Mouse (Mus musculus): ENCODE results near the gene Xrcc1. TPM values are rescaled to one million over a fixed set of nuclear protein-coding genes. Genes with fewer than 3 reads are reported as not detected.

Gene Xrcc1
- polyA plus RNA-seq, 1 experiment from 2014 or later, result 182 TPM

- WGBS, result 93% methylated on average over 6 of the region's 6 CpGs
- H3K4me3 ChIP-seq, result no peak overlapping the region
- H3K27ac ChIP-seq, result no peak overlapping the region
- no peaks in the 10 kb centered on the region for H3K9me3 ChIP-seq (replicated peaks)
- no peak for DNase-seq (ENCODE audit: low spot score)
- peaks cover 10% of the 10 kb centered on the region for H3K4me1 ChIP-seq
- H3K36me3 ChIP-seq, result no peaks in the 10 kb centered on the region
- peaks cover 44% of the 10 kb centered on the region for H3K27me3 ChIP-seq (ENCODE audit: low read depth, poor library complexity, severe bottlenecking)
Observed at GRCm38 (mm10) chr7:24584876-24585275, 38.8 kb downstream of the Xrcc1 start.

GRCm38 (mm10) chr7:24585995-24586394 lies 39.9 kb downstream of the Xrcc1 start:
- peaks cover 44% of the 10 kb centered on the region for H3K27me3 ChIP-seq (ENCODE audit: low read depth, poor library complexity, severe bottlenecking)
- H3K4me3 ChIP-seq, result 0 out of 2 replicates have a peak overlapping the region, but pooled peaks have one; percentile 13
- H3K4me1 ChIP-seq, result peaks cover 10% of the 10 kb centered on the region
- no peaks in the 10 kb centered on the region for H3K36me3 ChIP-seq
- H3K9me3 ChIP-seq (replicated peaks), result no peaks in the 10 kb centered on the region
- H3K27ac ChIP-seq, result no peak overlapping the region; the same call in 1 of the 2 replicates
- DNase-seq (ENCODE audit: low spot score), result no peak
- WGBS, result 39% methylated on average over 16 of the region's 16 CpGs

- WGBS, result 6% methylated on average over 8 of the region's 8 CpGs
- peak overlapping the region; percentile 56 for H3K4me3 ChIP-seq
- peak overlapping the region; percentile 77 for H3K27ac ChIP-seq
Observed at GRCm38 (mm10) chr7:24586828-24587227, 40.7 kb downstream of the Xrcc1 start.

GRCm38 (mm10) chr7:24587330-24588105 lies 41.4 kb downstream of the Xrcc1 start, which contains the start of the genes Ethe1 and Zfp575:
Gene Ethe1, plus strand, starts transcription at chr7:24587543.
Gene Zfp575, minus strand, starts transcription at chr7:24587641.
- Histone ChIP-seq H3K4me1 (peaks cover 10% of the 10 kb centered on the region), H3K27me3 (ENCODE audit: low read depth, poor library complexity, severe bottlenecking) (peaks cover 44% of the 10 kb centered on the region), H3K4me3 (peak within 1 kb of the TSS; percentile 56), H3K27ac (peak within 1 kb of the TSS; percentile 77), H3K36me3 (no peaks in the 10 kb centered on the region), H3K9me3 (replicated peaks) (no peaks in the 10 kb centered on the region)
- 7% methylated on average over 30 of the region's 30 CpGs for WGBS
- DNase-seq (ENCODE audit: low spot score), result peak; percentile 87

More at GRCm38 (mm10) chr7:24586828-24587227, 40.7 kb downstream of the Xrcc1 start:
- H3K4me1 ChIP-seq, result peaks cover 10% of the 10 kb centered on the region
- no peaks in the 10 kb centered on the region for H3K9me3 ChIP-seq (replicated peaks)
- peaks cover 44% of the 10 kb centered on the region for H3K27me3 ChIP-seq (ENCODE audit: low read depth, poor library complexity, severe bottlenecking)
- H3K36me3 ChIP-seq, result no peaks in the 10 kb centered on the region
- DNase-seq (ENCODE audit: low spot score), result peak; percentile 44

- no peaks in the 10 kb centered on the region for H3K36me3 ChIP-seq
- DNase-seq (ENCODE audit: low spot score), result no peak
- no peak overlapping the region for H3K4me3 ChIP-seq
- H3K27me3 ChIP-seq (ENCODE audit: low read depth, poor library complexity, severe bottlenecking), result peaks cover 44% of the 10 kb centered on the region
- WGBS, result 77% methylated on average over 13 of the region's 13 CpGs
- H3K9me3 ChIP-seq (replicated peaks), result no peaks in the 10 kb centered on the region
- peaks cover 12% of the 10 kb centered on the region for H3K4me1 ChIP-seq
- H3K27ac ChIP-seq, result no peak overlapping the region
Observed at GRCm38 (mm10) chr7:24588336-24588735, 42.2 kb downstream of the Xrcc1 start.

GRCm38 (mm10) chr7:24591735-24592134 lies 45.6 kb downstream of the Xrcc1 start:
- Histone ChIP-seq H3K4me3 (no peak overlapping the region), H3K9me3 (replicated peaks) (no peaks in the 10 kb centered on the region), H3K4me1 (peaks cover 30% of the 10 kb centered on the region), H3K27ac (no peak overlapping the region), H3K36me3 (no peaks in the 10 kb centered on the region), H3K27me3 (ENCODE audit: low read depth, poor library complexity, severe bottlenecking) (peaks cover 34% of the 10 kb centered on the region)
- WGBS, result 75% methylated on average over 5 of the region's 5 CpGs
- DNase-seq (ENCODE audit: low spot score), result no peak

- WGBS, result 72% methylated on average over 4 of the region's 4 CpGs
- Histone ChIP-seq H3K4me3 (no peak overlapping the region), H3K9me3 (replicated peaks) (no peaks in the 10 kb centered on the region), H3K27ac (no peak overlapping the region), H3K4me1 (peaks cover 26% of the 10 kb centered on the region), H3K27me3 (ENCODE audit: low read depth, poor library complexity, severe bottlenecking) (peaks cover 30% of the 10 kb centered on the region), H3K36me3 (no peaks in the 10 kb centered on the region)
- DNase-seq (ENCODE audit: low spot score), result no peak
Observed at GRCm38 (mm10) chr7:24592163-24592562, 46.1 kb downstream of the Xrcc1 start.

- Histone ChIP-seq H3K27ac (no peak overlapping the region), H3K4me3 (no peak overlapping the region), H3K4me1 (peaks cover 20% of the 10 kb centered on the region), H3K36me3 (no peaks in the 10 kb centered on the region), H3K9me3 (replicated peaks) (no peaks in the 10 kb centered on the region), H3K27me3 (ENCODE audit: low read depth, poor library complexity, severe bottlenecking) (peaks cover 24% of the 10 kb centered on the region)
- no peak for DNase-seq (ENCODE audit: low spot score)
- 83% methylated on average over 6 of the region's 6 CpGs for WGBS
Observed at GRCm38 (mm10) chr7:24592781-24593180, 46.7 kb downstream of the Xrcc1 start.

GRCm38 (mm10) chr7:24593621-24594308 lies 47.7 kb downstream of the Xrcc1 start:
- Histone ChIP-seq H3K27ac (peak overlapping the region; percentile 84), H3K27me3 (ENCODE audit: low read depth, poor library complexity, severe bottlenecking) (peaks cover 19% of the 10 kb centered on the region), H3K4me3 (peak overlapping the region; percentile 77), H3K9me3 (replicated peaks) (no peaks in the 10 kb centered on the region), H3K4me1 (peaks cover 20% of the 10 kb centered on the region), H3K36me3 (no peaks in the 10 kb centered on the region)
- DNase-seq (ENCODE audit: low spot score), result peak; percentile 84
- WGBS, result 2% methylated on average over 39 of the region's 39 CpGs

- peak; percentile 49 for DNase-seq (ENCODE audit: low spot score)
- 2% methylated on average over 13 of the region's 13 CpGs for WGBS
- H3K27ac ChIP-seq, result peak overlapping the region; percentile 84
- no peaks in the 10 kb centered on the region for H3K9me3 ChIP-seq (replicated peaks)
- H3K4me1 ChIP-seq, result peaks cover 20% of the 10 kb centered on the region
- H3K27me3 ChIP-seq (ENCODE audit: low read depth, poor library complexity, severe bottlenecking), result peaks cover 19% of the 10 kb centered on the region
- H3K4me3 ChIP-seq, result peak overlapping the region; percentile 77
- H3K36me3 ChIP-seq, result no peaks in the 10 kb centered on the region
Observed at GRCm38 (mm10) chr7:24594309-24594803, 48.3 kb downstream of the Xrcc1 start.

GRCm38 (mm10) chr7:24595464-24595863 lies 49.4 kb downstream of the Xrcc1 start:
- no peaks in the 10 kb centered on the region for H3K9me3 ChIP-seq (replicated peaks)
- peaks cover 20% of the 10 kb centered on the region for H3K4me1 ChIP-seq
- 74% methylated on average over 2 of the region's 2 CpGs for WGBS
- no peak for DNase-seq (ENCODE audit: low spot score)
- H3K4me3 ChIP-seq, result no peak overlapping the region
- H3K36me3 ChIP-seq, result no peaks in the 10 kb centered on the region
- peaks cover 19% of the 10 kb centered on the region for H3K27me3 ChIP-seq (ENCODE audit: low read depth, poor library complexity, severe bottlenecking)
- H3K27ac ChIP-seq, result no peak overlapping the region

GRCm38 (mm10) chr7:24598121-24598520 lies 52.0 kb downstream of the Xrcc1 start:
- peaks cover 19% of the 10 kb centered on the region for H3K27me3 ChIP-seq (ENCODE audit: low read depth, poor library complexity, severe bottlenecking)
- peaks cover 20% of the 10 kb centered on the region for H3K4me1 ChIP-seq
- H3K4me3 ChIP-seq, result no peak overlapping the region
- WGBS, result 74% methylated on average over 4 of the region's 4 CpGs
- H3K9me3 ChIP-seq (replicated peaks), result no peaks in the 10 kb centered on the region
- no peak for DNase-seq (ENCODE audit: low spot score)
- H3K27ac ChIP-seq, result no peak overlapping the region
- H3K36me3 ChIP-seq, result no peaks in the 10 kb centered on the region
